Mouse (Mus musculus) left cerebral cortex, postnatal 36 days (tissue): ENCODE data around the gene Nrxn2. TPM values are rescaled to one million over a fixed set of nuclear protein-coding genes. Genes with fewer than 3 reads are reported as not detected.

Experiments
- DNase-seq, 2 experiments: peaks; one replicate each; pipeline ENCODE4 v3.0.0; 2021 to 2022; ENCODE audit warnings: low spot score in 2 of 2, mixed read lengths in 1 of 2
- intact Hi-C: fragments of 180-260 bp; cut with DNase I; formaldehyde crosslinking; loops from one replicate; pipeline ENCODE4 v1.15.1; 2025
- microRNA-seq: library from miRNA; unstranded; fragments of <30 nt; microRNA quantifications from one replicate; pipeline ENCODE4 v1.2.0, GENCODE M21; 2022
- total RNA-seq, 2 experiments: library from RNA; stranded (reverse); gene quantifications; 2 replicates each; pipeline ENCODE4 v1.2.3; 2021

Nrxn2 gene
- total RNA-seq, 2 experiments from 2014 or later = 635 to 658 TPM

GRCm38 (mm10) chr19:6548431-6549410, 130.2 kb downstream of the Nrxn2 start:
- no peak for DNase-seq
- intact Hi-C loops = no loop called here

- DNase-seq = peak; percentile 60 to 62
- intact Hi-C loops = no loop called here
These were observed 131.0 kb downstream of the Nrxn2 start for GRCm38 (mm10) chr19:6549566-6549965.

- intact Hi-C loops = no loop called here
These were observed 132.7 kb downstream of the Nrxn2 start for GRCm38 (mm10) chr19:6551215-6551614.

GRCm38 (mm10) chr19:6552302-6553028, 133.9 kb downstream of the Nrxn2 start:
- no peak for DNase-seq
- intact Hi-C loops = no loop called here

More at GRCm38 (mm10) chr19:6551215-6551614, 132.7 kb downstream of the Nrxn2 start:
- DNase-seq = no peak

- intact Hi-C loops = no loop called here
These were observed 134.6 kb downstream of the Nrxn2 start for GRCm38 (mm10) chr19:6553174-6553573.

GRCm38 (mm10) chr19:6553819-6554582, 135.5 kb downstream of the Nrxn2 start:
- intact Hi-C loops = no loop called here
- DNase-seq = no peak

More at GRCm38 (mm10) chr19:6553174-6553573, 134.6 kb downstream of the Nrxn2 start:
- no peak for DNase-seq

- intact Hi-C loops = no loop called here
- DNase-seq = no peak
These were observed 141.0 kb downstream of the Nrxn2 start for GRCm38 (mm10) chr19:6559576-6559975.

GRCm38 (mm10) chr19:6560246-6560815, 141.8 kb downstream of the Nrxn2 start:
- intact Hi-C loops = no loop called here
- no peak for DNase-seq

GRCm38 (mm10) chr19:6565136-6565535, 146.6 kb downstream of the Nrxn2 start:
- DNase-seq = no peak
- intact Hi-C loops = no loop called here

GRCm38 (mm10) chr19:6566450-6566849, 147.9 kb downstream of the Nrxn2 start:
- intact Hi-C loops = no loop called here
- DNase-seq = no peak

GRCm38 (mm10) chr19:6569021-6569420, 150.5 kb downstream of the Nrxn2 start:
- no peak for DNase-seq
- intact Hi-C loops = no loop called here

GRCm38 (mm10) chr19:6569561-6569960, 151.0 kb downstream of the Nrxn2 start:
- intact Hi-C loops = no loop called here
- no peak for DNase-seq

GRCm38 (mm10) chr19:6571476-6571875, 152.9 kb downstream of the Nrxn2 start:
- no peak for DNase-seq
- intact Hi-C loops = no loop called here

- no peak for DNase-seq
These were observed 153.5 kb downstream of the Nrxn2 start for GRCm38 (mm10) chr19:6572001-6572400.

More at GRCm38 (mm10) chr19:6572001-6572400, 153.5 kb downstream of the Nrxn2 start:
- intact Hi-C loops = no loop called here

Small RNAs within 50 kb of the gene (microRNA-seq; reads per million reads assigned to microRNA genes)
- gene Gm26460 = not detected

Other genes starting within 250 kb of the Nrxn2 start
- gene Majin, start 234.3 kb upstream of the Nrxn2 start, total RNA-seq = under 1 TPM in 1 of 2 experiments, not detected in 1; 0.32 TPM
- gene Gpha2, start 192.4 kb upstream of the Nrxn2 start, total RNA-seq = not detected
- 100 to 1,000 TPM; 160 to 173 TPM for gene Ppp2r5b, start 182.9 kb upstream of the Nrxn2 start, total RNA-seq
- 10 to 100 TPM; 32.3 to 39.4 TPM for gene Atg2a, start 177.1 kb upstream of the Nrxn2 start, total RNA-seq
- 10 to 100 TPM; 38.2 to 42.2 TPM for gene Ehd1, start 142.0 kb upstream of the Nrxn2 start, total RNA-seq
- 1 to 10 TPM; 3.3 to 3.4 TPM for gene Cdc42bpg, start 112.3 kb upstream of the Nrxn2 start, total RNA-seq
- gene Men1, start 83.8 kb upstream of the Nrxn2 start, total RNA-seq = 10 to 100 TPM; 67.5 to 73.7 TPM
- 100 to 1,000 TPM in 1 of 2 experiments, 10 to 100 TPM in 1; 93.5 to 107 TPM for gene Map4k2, start 77.6 kb upstream of the Nrxn2 start, total RNA-seq
- gene Sf1, start 55.0 kb upstream of the Nrxn2 start, total RNA-seq = 100 to 1,000 TPM; 158 to 227 TPM
- 10 to 100 TPM; 29.2 to 33.3 TPM for gene Pygm, start 34.3 kb upstream of the Nrxn2 start, total RNA-seq
- 10 to 100 TPM; 47.5 to 72.6 TPM for gene Rasgrp2, start 19.4 kb upstream of the Nrxn2 start, total RNA-seq
- gene Slc22a12, start 124.3 kb downstream of the Nrxn2 start, total RNA-seq = under 1 TPM; 0.25 to 0.50 TPM